Mouse (Mus musculus): ENCODE results near the gene Arid3b.
A peak's percentile ranks its signal among the peaks of the same experiment; 100 is the strongest.

The Arid3b gene

DNA sequence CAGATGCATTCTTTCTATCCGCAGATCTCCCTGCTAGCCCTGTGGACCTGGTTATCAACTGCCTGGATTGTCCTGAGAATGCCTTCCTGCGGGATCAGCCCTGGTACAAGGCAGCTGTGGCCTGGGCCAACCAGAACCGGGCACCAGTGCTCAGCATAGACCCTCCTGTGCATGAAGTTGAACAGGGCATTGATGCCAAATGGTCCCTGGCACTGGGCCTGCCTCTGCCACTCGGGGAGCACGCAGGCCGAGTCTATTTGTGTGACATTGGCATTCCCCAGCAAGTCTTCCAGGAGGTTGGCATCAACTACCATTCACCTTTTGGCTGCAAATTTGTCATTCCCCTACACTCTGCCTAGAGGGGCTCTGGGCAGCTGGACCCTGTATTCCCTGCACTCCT is 88.5 kb downstream of the Arid3b start:
- DNase-seq (ENCODE audit: low read depth, low spot score), result no peak

DNA sequence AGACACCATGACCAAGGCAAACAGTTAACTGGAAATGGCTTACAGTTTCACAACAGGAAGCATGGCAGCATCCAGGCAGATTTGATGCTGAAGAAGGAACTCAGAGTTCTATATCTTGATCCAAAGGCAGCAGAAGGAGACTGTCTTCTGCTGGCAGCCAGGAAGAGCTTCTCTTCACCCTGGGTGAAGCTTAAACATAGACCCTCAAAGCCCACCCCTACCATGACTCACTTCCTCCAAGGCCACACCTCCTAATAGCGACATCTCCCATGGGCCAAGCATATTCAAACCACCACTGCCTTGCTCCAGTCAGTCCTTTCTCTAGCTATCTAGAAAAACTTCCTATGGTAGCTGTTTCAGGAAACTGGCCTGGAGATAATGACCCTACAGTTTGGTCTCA is 89.5 kb downstream of the Arid3b start:
- no peak for DNase-seq (ENCODE audit: low read depth, low spot score)

DNA sequence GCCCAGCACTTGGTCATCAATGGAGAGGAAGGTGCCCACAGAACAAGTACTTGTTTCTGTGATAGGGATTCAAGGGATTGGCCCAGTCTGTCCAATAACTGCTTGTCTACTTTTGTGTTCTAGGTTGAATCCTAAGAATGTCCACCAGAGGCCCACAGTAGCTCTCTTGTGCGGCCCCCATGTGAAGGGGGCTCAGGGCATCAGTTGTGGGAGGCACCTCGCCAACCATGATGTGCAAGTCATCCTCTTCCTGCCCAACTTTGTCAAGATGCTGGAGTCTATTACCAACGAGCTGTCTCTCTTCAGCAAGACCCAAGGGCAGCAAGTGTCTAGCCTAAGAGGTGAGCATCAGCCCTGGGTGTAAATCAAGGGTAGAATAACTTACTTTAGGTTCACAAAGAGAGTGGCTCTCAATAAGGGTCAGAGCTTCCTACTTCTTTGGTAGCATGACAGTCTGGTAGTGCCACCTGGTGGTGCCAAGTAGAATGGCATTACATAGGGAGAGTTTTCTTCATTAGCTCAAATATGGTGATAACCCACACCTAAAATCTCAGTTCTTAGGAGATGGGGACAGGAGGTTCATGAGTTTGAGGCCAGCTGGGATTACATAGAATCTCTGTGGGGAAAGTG is 92.0 kb downstream of the Arid3b start:
- DNase-seq (ENCODE audit: low read depth, low spot score), result peak; percentile 86
